Mouse (Mus musculus) MEL (cell line): ENCODE results near the gene Tk2. TPM values are rescaled to one million over a fixed set of nuclear protein-coding genes. Genes with fewer than 3 reads are reported as not detected.

Experiments
- DNase-seq: peaks from one replicate; pipeline ENCODE4 v3.0.0; 2011; ENCODE audit warnings: low read depth, low spot score
- H3K27ac ChIP-seq: 2 replicates; pipeline ENCODE4 v1.5.1; 2012; ENCODE audit warnings: low read depth, mild to moderate bottlenecking, control low read depth, low read length, moderate library complexity; ENCODE audit not compliant: control insufficient read depth
- H3K27me3 ChIP-seq, 2 experiments: fragments of 150-350 bp in 1 of 2; sonication (generic) in 1 of 2; 2 replicates each; pipeline ENCODE4 v1.6.1; 2012; ENCODE audit warnings: low read length in 2 of 2, mild to moderate bottlenecking in 2 of 2, improper control_type of control experiment in 1 of 2, moderate library complexity in 1 of 2; ENCODE audit not compliant: insufficient read depth in 2 of 2, control insufficient read depth in 1 of 2
- H3K36me3 ChIP-seq, 2 experiments: 2 replicates each; pipeline ENCODE4 v1.6.1; 2012 to 2014; ENCODE audit warnings: low read length in 2 of 2, improper control_type of control experiment in 1 of 2, inconsistent platforms in 1 of 2, mild to moderate bottlenecking in 1 of 2; ENCODE audit not compliant: insufficient read depth in 2 of 2, control insufficient read depth in 1 of 2
- H3K4me1 ChIP-seq, 2 experiments: fragments of 150-350 bp in 1 of 2; sonication (generic) in 1 of 2; 2 replicates each; pipeline ENCODE4 v1.6.1; 2012; ENCODE audit warnings: low read length in 2 of 2, improper control_type of control experiment in 1 of 2, mild to moderate bottlenecking in 1 of 2; ENCODE audit not compliant: insufficient read depth in 2 of 2, control insufficient read depth in 1 of 2
- H3K4me3 ChIP-seq, 2 experiments: fragments of 150-350 bp in 1 of 2; sonication (generic) in 1 of 2; 2 replicates each; pipeline ENCODE4 v1.5.1; 2012; ENCODE audit warnings: low read depth in 2 of 2, low read length in 2 of 2, mild to moderate bottlenecking in 2 of 2, moderate library complexity in 2 of 2, control low read depth in 1 of 2, improper control_type of control experiment in 1 of 2; ENCODE audit not compliant: control insufficient read depth in 1 of 2, insufficient read depth in 1 of 2
- H3K79me2 ChIP-seq: 2 replicates; pipeline ENCODE4 v1.6.1; 2012; ENCODE audit warnings: mild to moderate bottlenecking, low read length, moderate library complexity; ENCODE audit not compliant: control insufficient read depth, poor library complexity, insufficient read depth
- H3K9ac ChIP-seq: 2 replicates; pipeline ENCODE4 v1.6.1; 2012; ENCODE audit warnings: low read depth, mild to moderate bottlenecking, control low read depth, low read length, moderate library complexity; ENCODE audit not compliant: control insufficient read depth, poor library complexity, severe bottlenecking
- H3K9me3 ChIP-seq: fragments of 150-350 bp; sonication (generic); replicated peaks from 2 replicates; pipeline ENCODE4 v1.6.1; 2012; ENCODE audit warnings: mild to moderate bottlenecking, low read length, improper control_type of control experiment, moderate library complexity; ENCODE audit not compliant: insufficient read depth
- BHLHE40 ChIP-seq: IDR thresholded peaks from 2 replicates; pipeline ENCODE4 v1.6.1; 2012; ENCODE audit warnings: low read depth, mild to moderate bottlenecking, inconsistent platforms, low read length, improper control_type of control experiment, borderline replicate concordance
- CTCF ChIP-seq, 3 experiments: IDR thresholded peaks in 2 of 3; conservative IDR thresholded peaks in 1 of 3; 2 replicates each; pipeline ENCODE4 v1.5.1; 2011 to 2012; ENCODE audit warnings: low read length in 3 of 3, low read depth in 2 of 3, mild to moderate bottlenecking in 2 of 3, improper control_type of control experiment in 1 of 3, inconsistent platforms in 1 of 3, mixed read lengths in 1 of 3, moderate library complexity in 1 of 3; ENCODE audit not compliant: control insufficient read depth in 1 of 3, insufficient read depth in 1 of 3, poor library complexity in 1 of 3, severe bottlenecking in 1 of 3
- E2F4 ChIP-seq: IDR thresholded peaks from 2 replicates; pipeline ENCODE4 v1.6.1; 2011; ENCODE audit warnings: low read depth, low read length, improper control_type of control experiment, borderline replicate concordance
- ELF1 ChIP-seq: IDR thresholded peaks from 2 replicates; pipeline ENCODE4 v1.6.1; 2014; ENCODE audit warnings: low read depth, mild to moderate bottlenecking, inconsistent platforms, low read length, improper control_type of control experiment, moderate library complexity
- EP300 ChIP-seq, 2 experiments: IDR thresholded peaks; 2 replicates each; pipeline ENCODE4 v1.6.1; 2011; ENCODE audit warnings: improper control_type of control experiment in 2 of 2, low read length in 2 of 2, low read depth in 1 of 2, mild to moderate bottlenecking in 1 of 2
- ETS1 ChIP-seq: IDR thresholded peaks from 2 replicates; pipeline ENCODE4 v1.6.1; 2012; ENCODE audit warnings: low read depth, mild to moderate bottlenecking, inconsistent platforms, low read length, improper control_type of control experiment, moderate library complexity
- GABPA ChIP-seq: IDR thresholded peaks from 2 replicates; pipeline ENCODE4 v1.6.1; 2012; ENCODE audit warnings: low read depth, mild to moderate bottlenecking, inconsistent platforms, low read length, improper control_type of control experiment, moderate library complexity
- GATA1 ChIP-seq: IDR thresholded peaks from 2 replicates; pipeline ENCODE4 v1.6.1; 2011; ENCODE audit warnings: low read depth, low read length, improper control_type of control experiment
- KAT2A ChIP-seq: conservative IDR thresholded peaks from 2 replicates; pipeline ENCODE4 v1.6.1; 2012; ENCODE audit warnings: low read depth, low read length, improper control_type of control experiment, inconsistent platforms
- POLR2A ChIP-seq, 2 experiments: IDR thresholded peaks; 2 replicates each; pipeline ENCODE4 v1.6.1; 2011 to 2012; ENCODE audit warnings: low read length in 2 of 2, mild to moderate bottlenecking in 2 of 2, control low read depth in 1 of 2, improper control_type of control experiment in 1 of 2, low read depth in 1 of 2, moderate library complexity in 1 of 2; ENCODE audit not compliant: control insufficient read depth in 1 of 2, insufficient read depth in 1 of 2, poor library complexity in 1 of 2
- POLR2AphosphoS5 ChIP-seq: IDR thresholded peaks from 2 replicates; pipeline ENCODE4 v1.6.1; 2012; ENCODE audit warnings: low read depth, borderline replicate concordance, mild to moderate bottlenecking, inconsistent platforms, low read length, moderate library complexity, mixed read lengths
- ZMIZ1 ChIP-seq: IDR thresholded peaks from 2 replicates; pipeline ENCODE4 v1.6.1; 2012; ENCODE audit warnings: low read depth, mild to moderate bottlenecking, inconsistent platforms, low read length, improper control_type of control experiment, moderate library complexity
- polyA plus RNA-seq, 2 experiments: library from polyadenylated mRNA; stranded (reverse) in 1 of 2; unstranded in 1 of 2; fragments of >175 nt in 1 of 2; fragments of >200 nt in 1 of 2; gene quantifications; 2 replicates each; pipeline versions ENCODE4 v1.2.1 to v1.2.4; 2012; ENCODE audit warnings: low replicate concordance in 2 of 2, low read depth in 1 of 2; ENCODE audit not compliant: insufficient read length in 2 of 2, insufficient read depth in 1 of 2, missing spikeins in 1 of 2
- total RNA-seq: library from RNA; depleted of rRNA; stranded (reverse); fragments of 300-350 nt; gene quantifications from 2 replicates; pipeline ENCODE4 v1.2.3, GENCODE M21; 2012

Gene Tk2
- total and polyA plus RNA-seq, 3 experiments, result 18.6 to 26.8 TPM; not detected in 1

- no peaks in the 10 kb centered on the region for H3K27me3 ChIP-seq
- no peak overlapping the region for H3K27ac ChIP-seq
- no peak overlapping the region for H3K9ac ChIP-seq
- peaks cover 9 to 16% of the 10 kb centered on the region in 2 experiments; a peak in 3 of 4 replicates for H3K36me3 ChIP-seq
- no peak overlapping the region for H3K4me3 ChIP-seq
- DNase-seq, result no peak
- H3K4me1 ChIP-seq, result peaks cover 17 to 26% of the 10 kb centered on the region in 2 experiments
- no peaks in the 10 kb centered on the region for H3K9me3 ChIP-seq
- TF ChIP-seq ZMIZ1 (no peak), CTCF (IDR thresholded peaks at IDR 0.05 in 2 of 3, conservative IDR thresholded peaks at IDR 0.05 in 1 of 3; ENCODE audit: control insufficient read depth in 1 of 3, insufficient read depth in 1 of 3, low read depth in 2 of 3, low read length in 3 of 3, poor library complexity in 1 of 3, severe bottlenecking in 1 of 3) (peak; percentile 3 to 26 (median 10); a peak in 3 of 6 replicates)
- H3K79me2 ChIP-seq, result no peaks in the 10 kb centered on the region
Measured at GRCm38 (mm10) chr8:104234573-104234972, 13.8 kb downstream of the Tk2 start.

GRCm38 (mm10) chr8:104232919-104233318, 15.4 kb downstream of the Tk2 start:
- DNase-seq, result no peak
- Histone ChIP-seq H3K9ac (no peak overlapping the region), H3K36me3 (peaks cover 9 to 10% of the 10 kb centered on the region in 2 experiments; a peak in 3 of 4 replicates), H3K4me3 (no peak overlapping the region), H3K27me3 (no peaks in the 10 kb centered on the region), H3K27ac (no peak overlapping the region), H3K9me3 (no peaks in the 10 kb centered on the region), H3K79me2 (no peaks in the 10 kb centered on the region), H3K4me1 (peaks cover 10 to 15% of the 10 kb centered on the region in 2 experiments)
- TF ChIP-seq ELF1 (no peak), ETS1 (no peak), KAT2A (no peak), BHLHE40 (no peak), GABPA (no peak), E2F4 (no peak), POLR2A (IDR thresholded peaks at IDR 0.05; ENCODE audit: control insufficient read depth in 1 of 2, insufficient read depth in 1 of 2, low read depth in 1 of 2, low read length in 2 of 2, poor library complexity in 1 of 2) (no peak), POLR2AphosphoS5 (no peak)

GRCm38 (mm10) chr8:104232039-104232438, 16.3 kb downstream of the Tk2 start:
- H3K79me2 ChIP-seq, result no peaks in the 10 kb centered on the region
- no peak overlapping the region for H3K4me3 ChIP-seq
- no peaks in the 10 kb centered on the region for H3K9me3 ChIP-seq
- H3K9ac ChIP-seq, result no peak overlapping the region
- H3K4me1 ChIP-seq, result peaks cover 10 to 15% of the 10 kb centered on the region in 2 experiments
- H3K27me3 ChIP-seq, result no peaks in the 10 kb centered on the region
- peak; percentile 61 for DNase-seq
- TF ChIP-seq EP300 (IDR thresholded peaks at IDR 0.05; ENCODE audit: low read depth in 1 of 2, low read length in 2 of 2) (0 out of 4 replicates have a peak, but pooled peaks of 1 of the 2 experiments have one; percentile 21), ETS1 (no peak), GATA1 (0 out of 2 replicates have a peak, but pooled peaks have one; percentile 31)
- peaks cover 9 to 10% of the 10 kb centered on the region in 2 experiments for H3K36me3 ChIP-seq
- H3K27ac ChIP-seq, result no peak overlapping the region; the same call in none of the 2 replicates
